Mouse (Mus musculus): ENCODE results near the gene Ndufaf7. TPM values are rescaled to one million over a fixed set of nuclear protein-coding genes. Genes with fewer than 3 reads are reported as not detected.
A peak's percentile ranks its signal among the peaks of the same experiment; 100 is the strongest.

Gene Ndufaf7
- 58.2 and 58.9 TPM in 2 replicates for polyA plus RNA-seq (2016; fragmentation: Nextera tagmentation; extraction: Ambion mirVana)

DNA sequence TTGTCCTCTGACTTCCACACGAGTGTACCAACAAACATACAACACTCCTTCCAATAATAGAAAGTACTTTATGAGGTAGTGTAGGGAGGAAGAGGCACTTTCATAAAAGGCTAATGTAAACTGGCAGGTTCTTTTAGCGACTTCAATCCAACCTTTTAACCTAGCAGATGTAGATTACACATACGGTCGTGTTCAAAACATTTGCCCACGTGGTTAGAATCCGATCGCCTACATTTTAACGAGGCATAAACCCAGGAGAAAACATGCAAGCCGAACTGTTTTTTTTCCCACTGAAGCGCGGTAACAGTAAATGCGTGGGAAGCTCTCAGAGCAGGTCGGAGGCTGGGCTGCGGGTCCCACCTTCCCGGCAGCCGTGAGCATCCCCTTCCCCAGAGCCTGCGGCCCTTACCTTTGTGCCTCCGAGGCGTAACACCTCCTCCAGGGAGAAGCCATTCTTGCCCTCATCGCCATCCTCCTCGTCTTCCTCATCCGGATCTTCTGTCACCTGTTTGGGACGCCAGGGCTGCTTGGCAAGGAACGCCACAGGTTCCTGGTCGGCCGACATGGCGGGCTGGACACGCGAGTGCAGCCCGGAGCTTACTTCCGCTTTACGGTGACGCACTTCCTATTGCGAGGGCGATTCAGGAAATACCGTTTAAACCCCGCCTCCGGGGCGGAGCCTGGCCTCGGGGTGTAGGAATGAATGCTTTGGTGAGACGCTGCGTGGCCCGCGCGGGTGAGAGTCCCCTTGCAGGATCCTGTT is at the start of gene Ndufaf7, which contains the start of gene Cebpz:
Ndufaf7 (plus strand) TSS at position 671 of the 763 bp plus-strand sequence.
Cebpz (minus strand) TSS at position 601 of the 763 bp plus-strand sequence.
- no peaks in the 10 kb centered on the region for H3K9me3 ChIP-seq (replicated peaks)
- H3K27me3 ChIP-seq = no peaks in the 10 kb centered on the region
- H3K4me2 ChIP-seq (replicated peaks) = peak within 1 kb of the TSS; percentile 75
- ATAC-seq (ENCODE audit: low FRiP score) = peak; percentile 100
- H3K4me1 ChIP-seq = peaks cover 18% of the 10 kb centered on the region
- peak within 1 kb of the TSS; percentile 81 for H3K4me3 ChIP-seq
- under 1% methylated on average over 45 of the region's 45 CpGs for WGBS
- peaks cover 36% of the 10 kb centered on the region for H3K36me3 ChIP-seq
- H3K27ac ChIP-seq = peak within 1 kb of the TSS; percentile 40; the same call in 1 of the 2 replicates
- peak within 1 kb of the TSS; percentile 75 for H3K9ac ChIP-seq

GRCm38 (mm10) chr17:78888554-78888953 is 48.4 kb upstream of the Ndufaf7 start:
- Histone ChIP-seq H3K36me3 (no peaks in the 10 kb centered on the region), H3K9me3 (replicated peaks) (no peaks in the 10 kb centered on the region), H3K4me2 (replicated peaks) (no peak overlapping the region), H3K9ac (no peak overlapping the region), H3K27ac (no peak overlapping the region), H3K4me1 (no peaks in the 10 kb centered on the region), H3K4me3 (no peak overlapping the region), H3K27me3 (no peaks in the 10 kb centered on the region)
- no peak for ATAC-seq (ENCODE audit: low FRiP score)
- WGBS = 87% methylated on average over 4 of the region's 4 CpGs

- no peak overlapping the region for H3K4me2 ChIP-seq (replicated peaks)
- no peak overlapping the region for H3K4me3 ChIP-seq
- no peak overlapping the region for H3K27ac ChIP-seq
- H3K36me3 ChIP-seq = no peaks in the 10 kb centered on the region
- H3K4me1 ChIP-seq = no peaks in the 10 kb centered on the region
- H3K9me3 ChIP-seq (replicated peaks) = no peaks in the 10 kb centered on the region
- no peaks in the 10 kb centered on the region for H3K27me3 ChIP-seq
- ATAC-seq (ENCODE audit: low FRiP score) = no peak
- H3K9ac ChIP-seq = 0 out of 2 replicates have a peak overlapping the region, but pooled peaks have one; percentile 1
- 70% methylated on average over 3 of the region's 3 CpGs for whole genome bisulfite sequencing
These were observed 47.8 kb upstream of the Ndufaf7 start for GRCm38 (mm10) chr17:78889184-78889583.

- Histone ChIP-seq H3K27ac (no peak overlapping the region), H3K4me1 (no peaks in the 10 kb centered on the region), H3K9me3 (replicated peaks) (no peaks in the 10 kb centered on the region), H3K4me2 (replicated peaks) (no peak overlapping the region), H3K9ac (no peak overlapping the region), H3K36me3 (no peaks in the 10 kb centered on the region), H3K4me3 (no peak overlapping the region), H3K27me3 (no peaks in the 10 kb centered on the region)
- ATAC-seq (ENCODE audit: low FRiP score) = no peak
- WGBS = 87% methylated on average over 9 of the region's 9 CpGs
These were observed 45.9 kb upstream of the Ndufaf7 start for GRCm38 (mm10) chr17:78891020-78891419.

- no peaks in the 10 kb centered on the region for H3K36me3 ChIP-seq
- H3K27me3 ChIP-seq = no peaks in the 10 kb centered on the region
- H3K27ac ChIP-seq = no peak overlapping the region
- H3K4me2 ChIP-seq (replicated peaks) = no peak overlapping the region
- H3K4me3 ChIP-seq = no peak overlapping the region
- ATAC-seq (ENCODE audit: low FRiP score) = no peak
- H3K4me1 ChIP-seq = no peaks in the 10 kb centered on the region
- no peak overlapping the region for H3K9ac ChIP-seq
- 81% methylated on average over 7 of the region's 7 CpGs for WGBS
- no peaks in the 10 kb centered on the region for H3K9me3 ChIP-seq (replicated peaks)
These were observed 41.9 kb upstream of the Ndufaf7 start for GRCm38 (mm10) chr17:78894991-78895390.

GRCm38 (mm10) chr17:78895394-78895793 is 41.5 kb upstream of the Ndufaf7 start:
- 48% methylated on average over 8 of the region's 8 CpGs for WGBS
- no peak overlapping the region for H3K4me2 ChIP-seq (replicated peaks)
- no peak for ATAC-seq (ENCODE audit: low FRiP score)

DNA sequence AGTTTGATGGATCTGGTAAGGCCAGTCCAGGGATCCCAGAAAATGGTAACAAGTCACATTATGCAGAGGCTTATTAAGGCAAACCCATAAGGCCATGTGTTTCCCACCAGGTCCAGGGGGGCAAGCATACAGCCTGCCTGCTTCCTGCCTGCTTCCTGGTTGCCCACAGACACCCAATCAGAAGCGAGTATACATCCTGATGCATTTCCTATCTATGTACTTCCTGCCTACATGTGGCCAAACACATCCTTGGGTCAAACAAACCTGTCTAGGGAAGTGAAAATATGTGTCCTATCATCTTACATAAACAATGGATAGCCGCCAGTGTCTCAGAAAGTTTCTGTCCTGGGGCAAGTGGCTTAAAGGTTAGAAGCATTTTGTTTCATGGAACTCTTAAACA is 33.8 kb upstream of the Ndufaf7 start:
- no peaks in the 10 kb centered on the region for H3K36me3 ChIP-seq
- H3K27ac ChIP-seq = no peak overlapping the region
- no peaks in the 10 kb centered on the region for H3K27me3 ChIP-seq
- 87% methylated on average over 2 of the region's 2 CpGs for WGBS
- H3K4me3 ChIP-seq = no peak overlapping the region
- H3K4me2 ChIP-seq (replicated peaks) = no peak overlapping the region
- H3K4me1 ChIP-seq = no peaks in the 10 kb centered on the region
- no peaks in the 10 kb centered on the region for H3K9me3 ChIP-seq (replicated peaks)
- ATAC-seq (ENCODE audit: low FRiP score) = no peak
- no peak overlapping the region for H3K9ac ChIP-seq

More at GRCm38 (mm10) chr17:78895394-78895793, 41.5 kb upstream of the Ndufaf7 start:
- Histone ChIP-seq H3K4me3 (no peak overlapping the region), H3K27ac (no peak overlapping the region), H3K9me3 (replicated peaks) (no peaks in the 10 kb centered on the region), H3K9ac (no peak overlapping the region), H3K4me1 (no peaks in the 10 kb centered on the region), H3K36me3 (no peaks in the 10 kb centered on the region), H3K27me3 (no peaks in the 10 kb centered on the region)

DNA sequence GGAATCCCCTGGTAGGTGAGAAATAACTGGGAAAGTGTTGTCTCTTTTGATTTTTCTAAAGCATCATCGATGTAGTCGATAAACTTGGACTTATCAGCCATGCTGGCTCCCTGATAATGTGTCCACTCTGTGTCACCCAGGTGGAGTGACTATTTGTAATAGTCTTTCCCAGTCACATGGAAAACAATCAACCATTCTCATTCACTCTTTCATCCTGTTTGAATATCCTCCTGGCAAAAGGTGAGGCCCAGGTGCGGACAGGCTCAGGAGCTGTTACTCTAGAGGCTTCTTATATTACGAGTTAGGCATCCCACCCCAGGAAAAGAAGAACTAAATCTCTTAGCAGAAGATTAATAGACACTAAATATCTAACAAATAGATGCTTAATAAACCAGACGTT is 30.0 kb upstream of the Ndufaf7 start, which contains the start of gene Sult6b1:
Sult6b1 (minus strand) TSS at position 101 of the 400 bp plus-strand sequence.
- H3K4me2 ChIP-seq (replicated peaks) = no peak within 1 kb of the TSS
- ATAC-seq (ENCODE audit: low FRiP score) = no peak
- no peaks in the 10 kb centered on the region for H3K27me3 ChIP-seq
- no peak within 1 kb of the TSS for H3K4me3 ChIP-seq
- H3K9me3 ChIP-seq (replicated peaks) = no peaks in the 10 kb centered on the region
- no peaks in the 10 kb centered on the region for H3K4me1 ChIP-seq
- no peak within 1 kb of the TSS for H3K27ac ChIP-seq
- no peak within 1 kb of the TSS for H3K9ac ChIP-seq
- 82% methylated on average over 5 of the region's 5 CpGs for WGBS
- H3K36me3 ChIP-seq = no peaks in the 10 kb centered on the region

DNA sequence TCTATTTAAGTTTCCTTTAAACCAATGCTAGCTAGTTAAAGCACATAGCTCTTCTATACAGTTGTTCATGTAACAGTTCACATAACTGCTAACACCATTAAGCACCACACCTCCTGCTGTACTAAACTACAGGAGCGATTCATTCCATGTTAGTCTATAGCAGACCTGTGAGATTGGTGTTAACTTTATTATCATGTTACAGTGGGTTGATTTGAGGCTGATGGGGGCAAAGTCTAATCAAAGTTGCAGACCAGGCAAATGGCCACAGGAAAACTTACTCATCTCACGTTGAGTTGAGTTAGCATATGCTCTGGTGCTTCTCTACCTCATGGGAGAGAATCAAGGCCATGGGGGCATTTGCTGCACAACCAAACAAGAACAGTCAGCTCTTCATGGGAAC is 27.6 kb upstream of the Ndufaf7 start:
- Histone ChIP-seq H3K4me3 (no peak overlapping the region), H3K4me2 (replicated peaks) (no peak overlapping the region), H3K27ac (no peak overlapping the region), H3K4me1 (no peaks in the 10 kb centered on the region), H3K9me3 (replicated peaks) (no peaks in the 10 kb centered on the region), H3K36me3 (no peaks in the 10 kb centered on the region), H3K27me3 (no peaks in the 10 kb centered on the region), H3K9ac (no peak overlapping the region)
- no peak for ATAC-seq (ENCODE audit: low FRiP score)
- 81% methylated on average over 2 of the region's 2 CpGs for WGBS

DNA sequence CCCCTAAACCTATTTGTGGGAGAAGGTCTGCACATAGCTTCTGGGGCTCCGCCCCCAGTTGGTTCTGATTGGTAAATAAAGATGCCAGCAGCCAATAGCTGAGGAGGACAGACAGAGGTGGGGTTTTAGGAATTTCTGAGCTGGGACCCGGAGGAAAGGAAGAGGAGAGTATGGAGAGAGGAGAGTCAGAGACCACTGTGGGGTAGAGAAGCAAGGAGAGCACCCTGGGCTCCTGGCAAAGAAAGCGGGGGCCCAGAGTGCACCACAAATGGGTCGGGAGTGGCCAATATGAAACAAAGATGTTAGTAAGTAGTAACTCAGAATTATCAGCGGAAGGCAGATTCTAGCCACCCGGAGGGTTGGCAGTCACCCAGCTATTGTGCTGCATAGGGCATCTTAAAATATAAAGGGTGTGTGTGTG is 24.1 kb upstream of the Ndufaf7 start:
- WGBS = 32% methylated on average over 6 of the region's 6 CpGs
- H3K4me3 ChIP-seq = peak overlapping the region; percentile 31
- H3K27ac ChIP-seq = no peak overlapping the region

GRCm38 (mm10) chr17:78913921-78914320 is 23.0 kb upstream of the Ndufaf7 start:
- H3K9me3 ChIP-seq (replicated peaks) = no peaks in the 10 kb centered on the region
- ATAC-seq (ENCODE audit: low FRiP score) = no peak
- no peak overlapping the region for H3K9ac ChIP-seq
- H3K36me3 ChIP-seq = peaks cover 5% of the 10 kb centered on the region
- no peaks in the 10 kb centered on the region for H3K27me3 ChIP-seq
- no peak overlapping the region for H3K4me3 ChIP-seq
- H3K4me2 ChIP-seq (replicated peaks) = no peak overlapping the region
- no peak overlapping the region for H3K27ac ChIP-seq
- WGBS = 75% methylated on average over 3 of the region's 3 CpGs
- H3K4me1 ChIP-seq = peaks cover 14% of the 10 kb centered on the region

More for the DNA sequence above, 24.1 kb upstream of the Ndufaf7 start:
- Histone ChIP-seq H3K36me3 (no peaks in the 10 kb centered on the region), H3K4me1 (peaks cover 14% of the 10 kb centered on the region), H3K9me3 (replicated peaks) (no peaks in the 10 kb centered on the region), H3K9ac (0 out of 2 replicates have a peak overlapping the region, but pooled peaks have one; percentile 35), H3K27me3 (no peaks in the 10 kb centered on the region), H3K4me2 (replicated peaks) (peak overlapping the region; percentile 48)
- ATAC-seq (ENCODE audit: low FRiP score) = peak; percentile 56

- 53% methylated on average over 6 of the region's 6 CpGs for whole genome bisulfite sequencing
- peak; percentile 12 for ATAC-seq (ENCODE audit: low FRiP score)
- H3K27ac ChIP-seq = peak overlapping the region; percentile 83; the same call in 1 of the 2 replicates
These were observed 21.2 kb upstream of the Ndufaf7 start for GRCm38 (mm10) chr17:78915772-78916171.

More at GRCm38 (mm10) chr17:78915772-78916171, 21.2 kb upstream of the Ndufaf7 start:
- peak overlapping the region; percentile 66 for H3K4me3 ChIP-seq
- no peaks in the 10 kb centered on the region for H3K27me3 ChIP-seq
- H3K4me2 ChIP-seq (replicated peaks) = peak overlapping the region; percentile 68
- no peaks in the 10 kb centered on the region for H3K9me3 ChIP-seq (replicated peaks)
- peaks cover 17% of the 10 kb centered on the region for H3K36me3 ChIP-seq
- H3K4me1 ChIP-seq = peaks cover 14% of the 10 kb centered on the region
- H3K9ac ChIP-seq = no peak overlapping the region
